21 mouse cellular contexts compared by ENCODE assay signal in the genomic region with DNA sequence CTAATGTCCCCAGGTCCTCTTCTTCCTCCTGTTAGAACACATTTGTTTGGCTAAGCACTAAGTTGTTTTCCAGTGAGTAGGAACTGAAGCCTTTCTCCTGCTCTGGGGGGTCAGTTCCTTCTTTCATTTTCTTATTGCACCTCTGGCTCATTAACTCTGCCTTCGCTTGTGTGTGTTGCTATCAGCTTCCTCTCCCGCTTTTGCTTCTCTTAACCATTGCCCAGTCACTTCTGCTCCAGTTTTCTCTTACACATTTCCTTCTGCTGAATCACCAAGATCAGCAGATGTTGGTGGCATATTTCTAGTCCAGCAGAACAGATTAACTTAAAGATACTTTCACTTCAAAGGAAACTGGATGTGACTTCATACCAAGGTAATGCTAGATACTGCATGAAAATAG. TPM values are rescaled to one million over a fixed set of nuclear protein-coding genes. Genes with fewer than 3 reads are reported as not detected.
DNase-seq lines count a peak whose midpoint lies in the region; ATAC-seq and TF ChIP-seq lines count a peak whose summit lies in the region.
"Had no signal": no experiment of that assay in that cellular context is flagged by ENCODE, and none has a peak within 500 bp of the region (broad histone marks: within the 10 kb centered on the region; RNA-seq: fewer than 3 reads in every experiment).

No protein-coding gene starts in this region.

- H3K9me3 ChIP-seq in forebrain, embryonic 11.5 days (ENCODE audit: control insufficient read depth, low read length): no peaks in the 10 kb centered on the region
- H3K9me3 ChIP-seq: embryonic facial prominence, embryonic 12.5 days; limb, embryonic 12.5 days; liver, embryonic 15.5 days had no signal

- ATAC-seq in common myeloid progenitor, adult 5-6 weeks (replicated peaks; ENCODE audit: low read depth, poor library complexity, severe bottlenecking): peak; percentile 92
- ATAC-seq in forebrain, embryonic 11.5 days (replicated peaks; ENCODE audit: low FRiP score): no peak
- ATAC-seq: forebrain, postnatal 0 days; intestine, embryonic 16.5 days; midbrain, embryonic 16.5 days had no signal

- no peaks in the 10 kb centered on the region for H3K4me1 ChIP-seq in kidney, adult 2 months (ENCODE audit: control insufficient read depth, insufficient read depth, low read length)
- H3K4me1 ChIP-seq in forebrain, embryonic 11.5 days (replicated peaks; ENCODE audit: control insufficient read depth, insufficient read depth, low read length): no peaks in the 10 kb centered on the region
- H3K4me1 ChIP-seq: embryonic facial prominence, embryonic 12.5 days; limb, embryonic 12.5 days; liver, embryonic 15.5 days had no signal

- no peak for TF ChIP-seq CTCF in kidney, adult 2 months (conservative IDR thresholded peaks at IDR 0.05; ENCODE audit: insufficient read depth, insufficient read length, low read depth, low read length)

- no peak overlapping the region for H3K4me3 ChIP-seq in kidney, adult 2 months (ENCODE audit: insufficient read depth, low read depth, low read length)
- no peak overlapping the region for H3K4me3 ChIP-seq in forebrain, embryonic 11.5 days (ENCODE audit: low read depth, low read length)
- H3K4me3 ChIP-seq: embryonic facial prominence, embryonic 12.5 days; heart, adult 2 months; left cerebral cortex, adult 2 months; limb, embryonic 12.5 days; liver, embryonic 15.5 days had no signal

- TF ChIP-seq POLR2A in kidney, adult 2 months (IDR thresholded peaks at IDR 0.05; ENCODE audit: low read depth, low read length): no peak

- peak; percentile 5 for DNase-seq in kidney, adult 2 months
- DNase-seq in kidney, postnatal 36 days: no peak
- DNase-seq in A20 (ENCODE audit: low read depth, low spot score): peak; percentile 51
- peak; percentile 19 for DNase-seq in skeletal muscle tissue, adult 2 months (ENCODE audit: low read depth, low spot score)
- no peak for DNase-seq in embryo, embryonic 10 days (ENCODE audit: low spot score)
- no peak for DNase-seq in forebrain, embryonic 11.5 days (ENCODE audit: low spot score)
- DNase-seq: cerebellum, adult 11 months; cerebellum, postnatal 36 days; forebrain, postnatal 0 days; heart, adult 2 months; kidney, postnatal 14 days; thymus, postnatal 14 days had no signal

- H3K27me3 ChIP-seq in kidney, adult 2 months (replicated peaks; ENCODE audit: control insufficient read depth, insufficient read depth, low read length): no peaks in the 10 kb centered on the region
- no peaks in the 10 kb centered on the region for H3K27me3 ChIP-seq in forebrain, embryonic 11.5 days (ENCODE audit: control insufficient read depth, insufficient read depth, low read length)
- H3K27me3 ChIP-seq: embryonic facial prominence, embryonic 12.5 days; limb, embryonic 12.5 days; liver, embryonic 15.5 days had no signal

- 79% methylated on average over 2 of the region's 2 CpGs for WGBS in kidney, adult 2 months
- WGBS in forebrain, embryonic 11.5 days: 93% methylated on average over 2 of the region's 2 CpGs

- peaks cover 2% of the 10 kb centered on the region for H3K36me3 ChIP-seq in kidney, adult 2 months (ENCODE audit: control insufficient read depth, insufficient read depth, low read length)
- H3K36me3 ChIP-seq in forebrain, embryonic 11.5 days (ENCODE audit: control insufficient read depth, insufficient read depth, low read length): peaks cover 11% of the 10 kb centered on the region

- H3K9ac ChIP-seq in forebrain, embryonic 11.5 days (ENCODE audit: low read length): no peak overlapping the region
- H3K9ac ChIP-seq: embryonic facial prominence, embryonic 12.5 days; forebrain, postnatal 0 days; hindbrain, embryonic 14.5 days; limb, embryonic 12.5 days; liver, embryonic 15.5 days had no signal

- no peak overlapping the region for H3K4me2 ChIP-seq in forebrain, embryonic 11.5 days (ENCODE audit: low read depth, low read length, severe bottlenecking)
- H3K4me2 ChIP-seq: embryonic facial prominence, embryonic 12.5 days; hindbrain, embryonic 14.5 days; limb, embryonic 12.5 days; liver, embryonic 15.5 days had no signal

- no peak overlapping the region for H3K27ac ChIP-seq in kidney, adult 2 months (ENCODE audit: insufficient read depth, low read depth, low read length)
- no peak overlapping the region for H3K27ac ChIP-seq in forebrain, embryonic 11.5 days (ENCODE audit: low read depth, low read length)
- H3K27ac ChIP-seq: embryonic facial prominence, embryonic 12.5 days; heart, adult 2 months; hindbrain, embryonic 14.5 days; left cerebral cortex, adult 2 months; limb, embryonic 12.5 days; liver, embryonic 15.5 days; stomach, postnatal 0 days had no signal

RNA-seq across cellular contexts. Expression of a gene that starts 29.8 kb away (rescaled TPM):
- 0.34 and 0.83 TPM in 2 replicates for polyA plus RNA-seq in kidney, adult 2 months (2012; rRNA removed)
- 2.0 and 2.6 TPM in 2 replicates for total RNA-seq in common myeloid progenitor, adult 5-6 weeks (2017)
- polyA plus RNA-seq in forebrain, embryonic 11.5 days (2014; fragmentation: Nextera tagmentation; extraction: Ambion mirVana): 4.8 and 5.1 TPM in 2 replicates

Comparison
In these comparisons a context has a peak if more than half of its experiments do, and no peak if none do; other contexts are left out.
1. DNase-seq: peak in kidney, adult 2 months (single experiment), A20 (single experiment) and skeletal muscle tissue, adult 2 months (single experiment); none in kidney, postnatal 36 days (0 of 2), embryo, embryonic 10 days (single experiment) and forebrain, embryonic 11.5 days (single experiment).